Mouse (Mus musculus) liver, embryonic 15.5 days (tissue): ENCODE measurements around the gene Fbn1. TPM values are rescaled to one million over a fixed set of nuclear protein-coding genes. Genes with fewer than 3 reads are reported as not detected.

ENCODE experiments used
- ATAC-seq: fragments of 200-750 bp; cut with Nextera tagmentation; 2 replicates; pipeline ENCODE4 v1.8.0; 2017; ENCODE audit warnings: moderate number of reproducible peaks, mild to moderate bottlenecking, moderate library complexity; ENCODE audit not compliant: insufficient read depth
- H3K27ac ChIP-seq: fragments of 300-500 bp; sonication (generic); replicated peaks from 2 replicates; pipeline ENCODE4 v1.5.1; 2015; ENCODE audit warnings: mild to moderate bottlenecking, inconsistent platforms
- H3K27me3 ChIP-seq: fragments of 300-500 bp; sonication (generic); 2 replicates; pipeline ENCODE4 v1.6.1; 2015; ENCODE audit warnings: mild to moderate bottlenecking, inconsistent platforms
- H3K36me3 ChIP-seq: fragments of 300-500 bp; sonication (generic); replicated peaks from 2 replicates; pipeline ENCODE4 v1.6.1; 2015; ENCODE audit warnings: moderate library complexity, mild to moderate bottlenecking, inconsistent platforms
- H3K4me1 ChIP-seq: fragments of 300-500 bp; sonication (generic); replicated peaks from 2 replicates; pipeline ENCODE4 v1.6.1; 2015; ENCODE audit warnings: inconsistent platforms
- H3K4me2 ChIP-seq: fragments of 300-500 bp; sonication (generic); 2 replicates; pipeline ENCODE4 v1.6.1; 2015; ENCODE audit warnings: moderate library complexity, mild to moderate bottlenecking, inconsistent platforms
- H3K4me3 ChIP-seq: fragments of 300-500 bp; sonication (generic); replicated peaks from 2 replicates; pipeline ENCODE4 v1.5.1; 2015; ENCODE audit warnings: mild to moderate bottlenecking, inconsistent platforms
- H3K9ac ChIP-seq: fragments of 300-500 bp; sonication (generic); 2 replicates; pipeline ENCODE4 v1.6.1; 2015; ENCODE audit warnings: moderate library complexity, mild to moderate bottlenecking, inconsistent platforms
- H3K9me3 ChIP-seq: fragments of 300-500 bp; sonication (generic); replicated peaks from 2 replicates; pipeline ENCODE4 v1.6.1; 2016; ENCODE audit warnings: inconsistent platforms
- WGBS: fragments of 180-500 bp; shearing (Covaris S2); methylation state at CpG from one replicate; pipeline ENCODE4 v1.1.7; 2015; ENCODE audit warnings: mixed read lengths; ENCODE audit not compliant: insufficient replicate concordance; 5-methylcytosine and 5-hydroxymethylcytosine counted together
- polyA plus RNA-seq: library from polyadenylated mRNA; unstranded; fragments of >200 nt; fragmentation: Nextera tagmentation; extraction: Ambion mirVana; gene quantifications from 2 replicates; pipeline ENCODE4 v1.2.1, GENCODE M21; 2015

The Fbn1 gene
- polyA plus RNA-seq, 1 experiment from 2014 or later: 1.1 TPM

DNA sequence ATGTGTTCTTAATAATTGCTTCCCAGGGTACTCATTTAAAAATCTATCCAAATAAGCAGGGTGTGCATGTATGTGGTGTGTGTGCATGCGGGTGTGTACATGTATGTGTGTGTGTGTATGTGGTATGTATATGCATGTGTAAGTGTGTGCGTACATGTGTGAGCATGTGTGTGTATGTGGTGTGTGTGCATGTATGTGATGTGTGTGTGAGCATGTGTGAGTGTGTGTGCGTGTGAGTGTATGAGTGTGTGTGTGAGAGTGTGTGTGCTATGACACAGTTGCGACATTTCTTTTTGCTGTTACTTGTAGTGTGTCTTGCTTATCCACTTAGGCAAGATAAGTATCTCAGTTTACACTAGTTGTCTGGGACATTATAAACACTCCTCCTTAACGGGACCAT, 151.7 kb downstream of the Fbn1 start:
- WGBS: 63% methylated on average over 5 of the region's 5 CpGs
- no peak overlapping the region for H3K4me3 ChIP-seq
- H3K27ac ChIP-seq: no peak overlapping the region

DNA sequence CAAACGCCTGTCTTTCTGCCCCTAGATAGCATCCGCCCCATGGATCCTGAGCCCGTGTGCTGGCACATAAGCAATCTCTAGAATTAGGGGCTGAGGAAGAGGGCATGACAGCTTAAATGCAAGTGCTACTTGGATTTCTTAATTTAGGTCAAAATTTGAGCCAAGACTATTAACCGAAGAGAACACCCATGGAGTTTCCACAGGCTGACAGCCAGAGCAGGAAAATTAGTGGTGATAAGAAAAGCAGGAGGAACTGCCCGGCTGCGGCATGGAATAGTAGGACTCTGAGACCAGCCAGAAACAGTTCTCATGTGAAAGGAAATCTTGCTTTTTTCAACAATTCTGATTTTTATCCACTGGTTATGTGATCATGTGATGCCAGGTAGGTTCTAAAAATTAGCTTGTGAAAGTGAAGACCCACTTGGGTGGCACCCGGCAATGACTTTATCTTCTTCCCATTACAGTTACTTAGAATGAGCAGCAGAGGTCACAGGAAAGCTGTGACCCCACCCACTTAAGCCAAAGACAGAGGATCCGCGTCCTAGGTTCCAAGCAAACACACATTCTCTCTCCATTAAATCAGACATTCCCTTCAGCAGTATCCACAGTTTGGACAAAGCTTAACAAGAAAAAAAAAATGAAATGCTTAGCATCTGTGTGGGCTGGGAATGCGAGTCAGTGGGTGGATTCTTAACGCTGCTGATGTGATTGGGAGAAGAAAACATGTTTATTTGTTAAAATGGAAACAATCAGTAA, 152.4 kb downstream of the Fbn1 start:
- Histone ChIP-seq H3K27ac (no peak overlapping the region), H3K36me3 (no peaks in the 10 kb centered on the region), H3K4me1 (no peaks in the 10 kb centered on the region), H3K27me3 (no peaks in the 10 kb centered on the region), H3K9ac (no peak overlapping the region), H3K9me3 (no peaks in the 10 kb centered on the region), H3K4me2 (no peak overlapping the region), H3K4me3 (no peak overlapping the region)
- no peak for ATAC-seq
- WGBS: 66% methylated on average over 11 of the region's 11 CpGs

More for the DNA sequence above, 151.7 kb downstream of the Fbn1 start:
- H3K4me1 ChIP-seq: no peaks in the 10 kb centered on the region
- no peak for ATAC-seq
- H3K27me3 ChIP-seq: no peaks in the 10 kb centered on the region
- H3K36me3 ChIP-seq: no peaks in the 10 kb centered on the region
- no peaks in the 10 kb centered on the region for H3K9me3 ChIP-seq
- no peak overlapping the region for H3K9ac ChIP-seq
- H3K4me2 ChIP-seq: no peak overlapping the region

DNA sequence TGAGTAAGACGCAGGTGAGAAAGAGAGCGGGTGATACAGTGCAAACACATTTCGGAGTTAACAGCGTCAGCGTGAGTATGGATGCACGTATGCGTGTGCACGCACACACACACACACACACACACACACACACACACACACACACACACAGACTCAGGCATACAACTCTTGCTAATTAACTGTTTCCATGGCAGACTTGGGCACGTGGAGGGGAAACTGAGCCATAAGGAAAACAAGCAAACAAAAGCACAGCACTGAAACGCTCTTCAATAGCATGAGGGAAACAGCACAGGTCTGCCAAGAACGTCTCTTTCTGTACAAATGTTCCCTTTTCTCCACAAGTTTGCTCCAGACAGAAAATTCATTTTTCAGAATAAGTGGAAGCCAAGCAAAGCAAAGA, 153.2 kb downstream of the Fbn1 start:
- no peak for ATAC-seq
- H3K27ac ChIP-seq: no peak overlapping the region
- H3K4me3 ChIP-seq: no peak overlapping the region
- H3K4me1 ChIP-seq: no peaks in the 10 kb centered on the region
- 76% methylated on average over 11 of the region's 11 CpGs for WGBS
- H3K9ac ChIP-seq: no peak overlapping the region
- no peaks in the 10 kb centered on the region for H3K27me3 ChIP-seq
- H3K36me3 ChIP-seq: no peaks in the 10 kb centered on the region
- H3K9me3 ChIP-seq: no peaks in the 10 kb centered on the region
- no peak overlapping the region for H3K4me2 ChIP-seq

DNA sequence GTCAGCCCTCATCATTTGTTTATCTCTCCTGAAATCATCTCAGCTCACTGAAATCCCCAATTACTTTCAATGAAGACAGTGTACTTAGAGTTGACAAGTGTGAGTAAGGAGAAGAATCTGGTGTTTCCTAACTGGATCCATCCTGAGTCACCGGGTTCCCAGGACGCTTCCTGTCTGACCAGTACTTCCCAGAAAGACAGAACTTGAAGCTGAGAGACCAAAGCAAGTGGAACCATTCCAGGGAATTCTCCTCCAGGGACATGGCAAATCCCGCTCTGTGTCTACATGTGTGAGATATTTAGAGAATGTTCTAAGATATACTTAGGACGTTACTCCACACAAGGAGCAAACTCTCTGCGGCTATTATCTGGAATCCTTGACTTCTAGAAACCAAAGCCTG, 158.6 kb downstream of the Fbn1 start:
- WGBS: 66% methylated on average over 5 of the region's 5 CpGs

DNA sequence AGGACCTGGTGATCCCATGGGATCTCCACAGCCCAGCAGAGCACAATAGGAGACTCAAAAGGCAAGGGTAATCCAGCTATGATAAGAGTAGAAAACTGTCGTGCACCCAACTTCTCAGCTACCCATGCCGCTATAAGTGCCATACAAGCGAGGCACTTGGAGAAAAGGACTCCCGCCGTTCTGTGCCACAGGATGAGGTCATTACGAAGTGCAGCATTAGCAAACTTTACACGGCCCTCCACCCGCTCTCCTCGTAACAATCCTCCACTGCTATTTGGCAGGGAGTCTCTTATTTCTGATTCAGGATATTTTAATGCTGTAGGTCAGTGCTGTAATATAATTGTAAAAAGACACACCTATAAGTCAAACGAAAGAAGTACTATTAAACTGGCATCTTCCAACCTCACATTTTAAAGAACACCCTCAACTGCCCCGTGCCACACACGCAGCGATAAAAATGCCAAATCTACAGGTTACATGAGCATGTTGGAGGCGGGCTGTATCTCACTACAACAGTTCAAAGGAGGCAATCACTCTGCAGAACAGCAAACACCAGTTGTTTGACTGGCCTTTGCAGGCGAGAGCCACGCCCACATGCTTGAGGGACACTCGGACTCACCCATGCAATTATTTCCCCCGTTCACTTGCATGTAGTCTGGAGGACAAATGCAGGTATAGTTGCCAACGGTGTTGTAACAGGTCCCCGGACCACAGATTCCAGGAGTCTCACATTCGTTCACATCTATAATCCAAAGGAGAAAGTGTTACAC, 165.4 kb downstream of the Fbn1 start:
- Histone ChIP-seq H3K4me1 (no peaks in the 10 kb centered on the region), H3K9ac (no peak overlapping the region), H3K36me3 (no peaks in the 10 kb centered on the region), H3K27me3 (no peaks in the 10 kb centered on the region), H3K9me3 (no peaks in the 10 kb centered on the region), H3K4me3 (no peak overlapping the region), H3K27ac (no peak overlapping the region), H3K4me2 (no peak overlapping the region)
- ATAC-seq: no peak
- WGBS: 70% methylated on average over 21 of the region's 21 CpGs

More for the DNA sequence above, 158.6 kb downstream of the Fbn1 start:
- H3K4me3 ChIP-seq: no peak overlapping the region
- H3K9ac ChIP-seq: no peak overlapping the region
- no peak for ATAC-seq
- no peaks in the 10 kb centered on the region for H3K4me1 ChIP-seq
- no peaks in the 10 kb centered on the region for H3K9me3 ChIP-seq
- H3K4me2 ChIP-seq: no peak overlapping the region
- no peak overlapping the region for H3K27ac ChIP-seq
- H3K36me3 ChIP-seq: no peaks in the 10 kb centered on the region
- H3K27me3 ChIP-seq: no peaks in the 10 kb centered on the region

DNA sequence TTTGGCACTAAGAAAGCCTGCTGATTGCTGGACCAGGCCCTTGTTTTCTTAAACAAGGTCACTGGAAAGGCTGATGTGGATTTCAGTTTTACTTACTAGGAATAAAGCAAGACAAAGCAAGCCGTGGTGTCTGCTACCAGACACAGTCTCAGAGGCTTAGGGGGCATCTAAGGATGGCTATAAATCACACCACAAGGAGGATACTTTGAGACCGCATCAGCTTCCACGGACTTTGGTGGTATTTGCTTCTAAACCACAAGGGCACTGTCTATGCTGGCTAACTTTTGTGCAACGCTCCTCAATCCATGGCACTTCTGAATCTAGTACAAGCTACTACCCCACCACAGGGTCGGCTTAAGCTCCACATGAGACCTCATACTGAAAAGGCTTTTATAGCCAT, 167.4 kb downstream of the Fbn1 start:
- H3K27ac ChIP-seq: no peak overlapping the region
- no peak overlapping the region for H3K4me3 ChIP-seq
- H3K27me3 ChIP-seq: no peaks in the 10 kb centered on the region
- 45% methylated on average over 5 of the region's 5 CpGs for WGBS
- H3K9ac ChIP-seq: no peak overlapping the region
- no peaks in the 10 kb centered on the region for H3K4me1 ChIP-seq
- no peaks in the 10 kb centered on the region for H3K36me3 ChIP-seq
- H3K4me2 ChIP-seq: no peak overlapping the region
- ATAC-seq: no peak
- no peaks in the 10 kb centered on the region for H3K9me3 ChIP-seq

DNA sequence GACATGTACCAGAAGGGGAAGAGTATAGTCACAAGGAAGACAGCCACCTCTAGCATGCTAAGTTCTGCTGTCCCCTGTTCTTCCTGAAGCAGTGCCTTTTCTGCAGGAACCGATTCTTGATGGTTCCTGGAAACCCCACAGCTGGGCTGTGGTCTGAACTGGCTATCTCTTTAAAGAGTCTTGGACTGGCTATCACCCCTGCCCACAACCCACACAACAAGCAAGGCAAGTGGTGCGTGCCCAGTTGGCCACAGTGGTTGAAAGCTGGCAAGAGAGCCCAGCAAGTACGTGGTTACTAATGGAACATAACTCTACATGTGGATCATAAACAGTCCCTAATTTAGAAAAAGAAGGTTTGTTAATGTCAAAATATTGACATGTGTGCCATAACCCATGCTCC, 170.6 kb downstream of the Fbn1 start:
- Histone ChIP-seq H3K4me3 (no peak overlapping the region), H3K36me3 (no peaks in the 10 kb centered on the region), H3K4me2 (no peak overlapping the region), H3K27ac (no peak overlapping the region), H3K4me1 (no peaks in the 10 kb centered on the region), H3K9me3 (no peaks in the 10 kb centered on the region), H3K27me3 (no peaks in the 10 kb centered on the region), H3K9ac (no peak overlapping the region)
- no peak for ATAC-seq
- WGBS: 42% methylated on average over 3 of the region's 3 CpGs

DNA sequence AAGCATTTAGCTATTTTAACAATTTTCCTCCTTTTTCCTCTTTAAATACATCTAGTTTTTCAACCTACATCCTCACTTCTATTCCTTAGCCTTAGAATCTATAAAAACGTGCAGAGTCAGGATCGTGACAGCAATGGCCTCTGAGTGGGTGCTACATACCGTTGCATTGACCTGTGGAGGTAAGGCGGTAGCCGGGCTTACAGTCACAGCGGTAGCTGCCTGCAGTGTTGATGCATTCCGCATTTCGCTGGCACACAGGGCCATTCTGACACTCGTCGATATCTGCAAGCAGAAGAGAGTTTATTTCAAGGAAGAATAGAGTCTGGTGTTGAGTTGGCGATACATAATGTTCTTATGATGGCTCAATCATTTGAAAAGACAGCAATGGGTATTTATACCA, 172.6 kb downstream of the Fbn1 start:
- no peak overlapping the region for H3K27ac ChIP-seq
- no peaks in the 10 kb centered on the region for H3K9me3 ChIP-seq
- no peak for ATAC-seq
- H3K27me3 ChIP-seq: no peaks in the 10 kb centered on the region
- no peaks in the 10 kb centered on the region for H3K4me1 ChIP-seq
- WGBS: 76% methylated on average over 11 of the region's 11 CpGs
- H3K4me2 ChIP-seq: no peak overlapping the region
- H3K9ac ChIP-seq: no peak overlapping the region
- H3K4me3 ChIP-seq: no peak overlapping the region
- no peaks in the 10 kb centered on the region for H3K36me3 ChIP-seq

DNA sequence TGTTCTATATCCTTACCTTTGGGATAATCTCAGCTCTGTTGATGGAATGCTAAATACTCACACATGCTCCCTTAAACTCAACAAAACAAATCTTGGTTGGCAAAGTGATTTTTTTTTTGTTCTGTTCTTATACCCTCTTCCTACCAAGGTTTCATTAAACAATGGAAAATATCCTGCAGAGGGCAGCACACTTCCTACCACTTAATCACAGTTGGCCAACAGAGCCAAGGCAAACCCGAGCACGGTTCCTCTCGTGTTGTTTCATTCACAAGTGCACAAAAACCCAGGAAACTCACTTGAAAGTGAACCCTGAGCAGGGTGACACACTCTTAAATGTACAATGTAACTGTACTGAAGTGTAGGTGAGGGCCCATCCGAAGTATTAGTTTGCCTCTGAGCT, 173.6 kb downstream of the Fbn1 start:
- Histone ChIP-seq H3K4me3 (no peak overlapping the region), H3K9ac (no peak overlapping the region), H3K36me3 (no peaks in the 10 kb centered on the region), H3K4me1 (no peaks in the 10 kb centered on the region), H3K27ac (no peak overlapping the region), H3K4me2 (no peak overlapping the region), H3K27me3 (no peaks in the 10 kb centered on the region), H3K9me3 (no peaks in the 10 kb centered on the region)
- 46% methylated on average over 4 of the region's 4 CpGs for WGBS
- ATAC-seq: no peak

DNA sequence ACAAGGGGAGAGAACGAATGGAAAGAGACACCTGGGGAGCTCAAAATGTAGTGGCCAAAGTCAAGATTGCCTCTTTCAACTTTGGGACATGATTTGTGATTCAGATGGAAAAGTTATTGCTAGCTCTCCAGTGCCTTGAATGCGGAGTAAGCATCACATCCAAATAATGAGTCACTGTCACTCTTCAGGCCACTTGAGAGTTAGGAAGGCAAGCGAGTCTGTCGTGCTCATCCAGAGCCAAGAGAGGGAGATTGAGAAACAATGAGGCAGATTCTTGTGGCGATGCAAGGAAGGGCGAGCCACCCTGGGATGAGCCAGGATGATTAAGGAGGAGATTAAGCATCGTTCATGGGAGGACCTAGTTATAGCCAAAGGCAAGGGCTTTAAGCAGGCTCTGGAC, 176.2 kb downstream of the Fbn1 start:
- Histone ChIP-seq H3K4me3 (no peak overlapping the region), H3K27me3 (no peaks in the 10 kb centered on the region), H3K4me2 (no peak overlapping the region), H3K9me3 (no peaks in the 10 kb centered on the region), H3K36me3 (no peaks in the 10 kb centered on the region), H3K9ac (no peak overlapping the region), H3K27ac (no peak overlapping the region), H3K4me1 (no peaks in the 10 kb centered on the region)
- WGBS: 63% methylated on average over 7 of the region's 7 CpGs
- no peak for ATAC-seq

DNA sequence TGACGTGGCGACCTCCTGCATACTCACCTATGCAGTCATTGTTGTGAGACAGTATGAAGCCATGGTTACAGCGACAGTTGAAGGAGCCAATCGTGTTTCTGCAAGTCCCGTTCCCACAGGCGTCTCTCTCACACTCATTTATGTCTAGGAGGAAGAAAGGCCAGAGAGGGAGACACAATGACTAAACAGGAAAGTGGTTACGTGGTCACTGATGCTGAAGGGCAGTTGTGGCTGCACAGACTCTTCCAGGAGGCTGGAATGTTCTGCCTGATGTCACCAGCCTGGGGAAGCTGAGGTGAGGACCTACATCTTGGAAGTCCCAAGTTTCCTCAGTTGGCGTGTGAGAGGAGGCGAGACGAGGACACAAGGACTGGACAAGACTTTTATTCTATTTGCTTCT, 177.3 kb downstream of the Fbn1 start:
- no peak for ATAC-seq
- no peaks in the 10 kb centered on the region for H3K9me3 ChIP-seq
- no peak overlapping the region for H3K9ac ChIP-seq
- WGBS: 68% methylated on average over 10 of the region's 10 CpGs
- no peaks in the 10 kb centered on the region for H3K4me1 ChIP-seq
- H3K27ac ChIP-seq: no peak overlapping the region
- H3K4me2 ChIP-seq: no peak overlapping the region
- no peaks in the 10 kb centered on the region for H3K27me3 ChIP-seq
- no peak overlapping the region for H3K4me3 ChIP-seq
- no peaks in the 10 kb centered on the region for H3K36me3 ChIP-seq
